Mouse (Mus musculus) testis, adult 2 months (tissue): ENCODE data around the gene Fbxo6. TPM values are rescaled to one million over a fixed set of nuclear protein-coding genes. Genes with fewer than 3 reads are reported as not detected.

Source experiments
- H3K27ac ChIP-seq: fragments of 200-500 bp; 2 replicates; pipeline ENCODE4 v1.5.1; 2012; ENCODE audit warnings: low read depth, low read length; ENCODE audit not compliant: control insufficient read depth, insufficient read depth
- H3K27me3 ChIP-seq: fragments of 200-500 bp; 2 replicates; pipeline ENCODE4 v1.6.1; 2012; ENCODE audit warnings: mild to moderate bottlenecking, low read length, moderate library complexity; ENCODE audit not compliant: control insufficient read depth, insufficient read depth
- H3K36me3 ChIP-seq: fragments of 200-500 bp; 2 replicates; pipeline ENCODE4 v1.6.1; 2012; ENCODE audit warnings: mild to moderate bottlenecking, low read length; ENCODE audit not compliant: control insufficient read depth, insufficient read depth
- H3K4me1 ChIP-seq: fragments of 200-500 bp; 2 replicates; pipeline ENCODE4 v1.6.1; 2012; ENCODE audit warnings: low read length; ENCODE audit not compliant: control insufficient read depth, insufficient read depth
- H3K4me3 ChIP-seq: fragments of 200-500 bp; 2 replicates; pipeline ENCODE4 v1.5.1; 2012; ENCODE audit warnings: low read depth, mild to moderate bottlenecking, low read length, moderate library complexity, mixed read lengths; ENCODE audit not compliant: control insufficient read depth
- CTCF ChIP-seq: fragments of 200-500 bp; IDR thresholded peaks from 2 replicates; pipeline ENCODE4 v1.5.1; 2012; ENCODE audit warnings: low read depth, mild to moderate bottlenecking, inconsistent platforms, low read length, moderate library complexity; ENCODE audit not compliant: control insufficient read depth, insufficient read depth, insufficient replicate concordance
- POLR2A ChIP-seq: fragments of 200-500 bp; IDR thresholded peaks from 2 replicates; pipeline ENCODE4 v1.6.1; 2012; ENCODE audit warnings: low read depth, mild to moderate bottlenecking, inconsistent platforms, low read length, moderate library complexity; ENCODE audit not compliant: control insufficient read depth
- polyA plus RNA-seq: library from polyadenylated mRNA; depleted of rRNA; stranded (reverse); fragments of >200 nt; gene quantifications from 2 replicates; pipeline ENCODE4 v1.2.3, GENCODE M21; 2012

Gene Fbxo6
- polyA plus RNA-seq, 1 experiment, result 41.9 TPM

DNA sequence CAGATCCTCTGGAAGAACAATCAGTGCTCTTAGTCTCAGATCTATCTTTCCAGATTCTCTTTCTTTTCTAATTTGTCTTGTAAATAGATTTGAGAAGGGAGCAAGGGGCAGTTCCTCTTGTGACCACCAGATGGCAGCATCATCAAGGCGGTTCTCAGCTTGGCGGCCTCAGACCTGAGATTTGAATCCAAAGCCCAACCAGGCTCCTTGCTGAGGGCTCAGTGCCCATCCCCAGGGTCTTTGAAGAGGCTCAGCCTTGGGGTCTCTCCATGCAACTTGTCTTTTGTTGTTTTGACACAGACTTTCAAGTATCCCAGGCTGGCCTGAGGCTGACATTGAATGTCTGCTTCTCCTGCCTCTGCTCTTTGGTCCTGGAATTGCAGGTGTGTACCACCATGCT, 18.9 kb upstream of the Fbxo6 start:
- TF ChIP-seq CTCF, result peak; percentile 94
- no peak for TF ChIP-seq POLR2A
- H3K4me3 ChIP-seq, result no peak overlapping the region
- no peak overlapping the region for H3K27ac ChIP-seq
- peaks cover 11% of the 10 kb centered on the region for H3K4me1 ChIP-seq
- H3K27me3 ChIP-seq, result peaks cover 7% of the 10 kb centered on the region; the same call in 1 of the 2 replicates
- no peaks in the 10 kb centered on the region for H3K36me3 ChIP-seq

DNA sequence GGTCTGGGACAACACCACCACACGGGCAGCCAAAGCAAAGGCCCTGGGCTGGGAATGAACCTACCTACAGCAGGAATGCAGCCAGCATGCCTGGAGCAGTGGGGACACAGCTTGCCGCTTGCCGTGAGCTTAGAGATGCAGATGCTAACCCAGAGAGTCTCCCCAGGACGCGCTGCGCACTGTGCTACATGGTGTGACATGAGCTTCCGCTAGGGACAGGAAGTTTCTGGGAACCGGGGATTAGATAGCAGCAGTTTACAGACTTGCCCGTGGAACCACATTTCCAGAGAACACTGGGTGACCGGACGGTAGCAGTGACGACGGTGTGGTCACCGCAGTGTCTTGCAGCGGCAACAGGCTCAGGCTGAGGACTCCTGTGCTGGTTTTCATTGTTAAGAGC, 17.6 kb upstream of the Fbxo6 start:
- H3K4me3 ChIP-seq, result peak overlapping the region; percentile 12; the same call in 1 of the 2 replicates
- TF ChIP-seq POLR2A (no peak), CTCF (no peak)
- peaks cover 12% of the 10 kb centered on the region for H3K4me1 ChIP-seq
- H3K27me3 ChIP-seq, result peaks cover 7% of the 10 kb centered on the region; the same call in 1 of the 2 replicates
- H3K36me3 ChIP-seq, result no peaks in the 10 kb centered on the region
- no peak overlapping the region for H3K27ac ChIP-seq

DNA sequence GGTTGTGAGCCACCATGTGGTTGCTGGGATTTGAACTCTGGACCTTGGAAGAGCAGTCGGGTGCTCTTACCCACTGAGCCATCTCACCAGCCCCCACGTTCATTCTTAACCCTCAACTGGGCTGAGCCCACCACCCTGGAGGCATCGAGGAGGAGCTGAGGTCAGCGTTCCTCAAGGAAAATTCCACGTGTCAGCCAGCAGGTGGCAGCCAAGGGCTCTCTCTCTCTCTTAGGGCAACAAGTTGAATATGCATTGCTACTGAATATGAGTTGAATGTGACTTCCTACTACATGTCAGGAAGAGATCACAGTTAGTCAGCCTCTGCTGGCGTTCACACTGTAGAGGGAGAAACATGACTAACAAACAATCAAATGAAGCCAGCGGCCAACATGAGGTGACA, 16.3 kb upstream of the Fbxo6 start:
- Histone ChIP-seq H3K4me1 (peaks cover 7% of the 10 kb centered on the region), H3K27ac (no peak overlapping the region), H3K4me3 (no peak overlapping the region), H3K36me3 (no peaks in the 10 kb centered on the region), H3K27me3 (no peaks in the 10 kb centered on the region)
- TF ChIP-seq CTCF (peak; percentile 82; the same call in 1 of the 2 replicates), POLR2A (no peak)

DNA sequence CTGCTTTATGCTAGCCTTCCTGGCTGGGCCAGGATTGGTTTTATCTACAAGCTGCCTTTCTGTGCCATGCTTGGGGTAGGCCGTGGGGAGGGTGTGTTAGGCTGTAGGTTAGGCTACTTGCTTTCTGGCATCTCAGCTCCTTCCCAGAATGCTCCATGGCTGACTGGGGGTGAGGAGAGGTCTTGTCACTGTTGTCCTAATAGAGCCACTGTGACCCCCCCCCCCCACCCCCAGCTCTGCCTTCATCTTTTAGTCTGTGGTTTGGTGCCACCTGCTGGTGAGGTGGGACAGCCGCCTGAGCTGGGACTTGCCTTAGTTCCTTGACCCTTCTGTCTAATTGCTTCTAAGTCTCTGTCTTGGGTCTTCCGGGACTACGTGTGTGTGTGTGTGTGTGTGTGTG, 15.0 kb upstream of the Fbxo6 start:
- Histone ChIP-seq H3K4me3 (peak overlapping the region; percentile 27), H3K4me1 (peaks cover 7% of the 10 kb centered on the region), H3K27me3 (no peaks in the 10 kb centered on the region), H3K27ac (no peak overlapping the region), H3K36me3 (no peaks in the 10 kb centered on the region)
- no peak for TF ChIP-seq POLR2A
- peak; percentile 59; the same call in 1 of the 2 replicates for TF ChIP-seq CTCF

DNA sequence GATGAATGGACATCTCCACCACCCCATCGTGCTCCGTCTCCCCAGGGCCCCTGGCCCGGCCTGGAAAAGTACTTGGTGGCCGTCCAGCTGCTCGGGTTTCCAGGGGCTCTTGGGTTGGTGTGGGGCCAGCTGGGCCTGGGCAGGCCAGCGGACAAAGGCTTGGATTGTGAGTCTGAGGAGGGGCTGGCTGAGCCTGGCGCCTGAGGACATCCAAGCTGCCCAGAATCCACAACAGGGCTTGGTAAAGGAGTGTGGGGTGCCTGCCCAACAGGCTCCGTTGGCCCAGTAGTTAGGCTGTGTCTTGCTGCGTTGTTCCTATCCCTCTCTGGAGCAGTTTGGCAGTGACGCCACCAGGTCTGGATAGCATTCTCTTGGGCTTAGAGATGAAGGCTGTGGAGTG, 14.5 kb upstream of the Fbxo6 start:
- no peaks in the 10 kb centered on the region for H3K27me3 ChIP-seq

DNA sequence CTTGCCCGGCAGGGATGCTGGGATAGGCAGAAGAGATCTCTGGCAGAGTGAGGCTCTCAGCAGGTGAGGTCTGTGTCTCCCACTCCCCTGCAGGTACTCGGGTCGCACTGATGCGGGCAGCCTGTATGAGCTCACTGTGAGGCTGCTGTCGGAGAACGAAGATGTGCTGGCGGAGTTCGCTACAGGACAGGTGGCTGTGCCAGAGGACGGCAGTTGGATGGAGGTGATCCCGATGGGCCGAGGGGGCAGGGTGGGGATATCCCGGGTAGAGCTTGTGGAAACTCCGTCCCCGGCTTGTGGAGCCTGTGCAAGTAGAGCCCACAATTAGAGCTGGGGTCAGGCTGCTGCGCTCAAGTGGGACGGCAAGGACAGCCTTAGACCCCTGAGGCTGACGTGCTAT, 13.6 kb upstream of the Fbxo6 start:
- no peak overlapping the region for H3K27ac ChIP-seq
- TF ChIP-seq CTCF (no peak), POLR2A (no peak)
- no peaks in the 10 kb centered on the region for H3K36me3 ChIP-seq
- peak overlapping the region; percentile 39 for H3K4me3 ChIP-seq
- peaks cover 13% of the 10 kb centered on the region for H3K4me1 ChIP-seq
- H3K27me3 ChIP-seq, result no peaks in the 10 kb centered on the region

More for the DNA sequence above, 14.5 kb upstream of the Fbxo6 start:
- no peaks in the 10 kb centered on the region for H3K36me3 ChIP-seq
- no peak for TF ChIP-seq CTCF
- TF ChIP-seq POLR2A, result no peak
- no peak overlapping the region for H3K27ac ChIP-seq
- H3K4me3 ChIP-seq, result peak overlapping the region; percentile 39
- peaks cover 7% of the 10 kb centered on the region for H3K4me1 ChIP-seq

DNA sequence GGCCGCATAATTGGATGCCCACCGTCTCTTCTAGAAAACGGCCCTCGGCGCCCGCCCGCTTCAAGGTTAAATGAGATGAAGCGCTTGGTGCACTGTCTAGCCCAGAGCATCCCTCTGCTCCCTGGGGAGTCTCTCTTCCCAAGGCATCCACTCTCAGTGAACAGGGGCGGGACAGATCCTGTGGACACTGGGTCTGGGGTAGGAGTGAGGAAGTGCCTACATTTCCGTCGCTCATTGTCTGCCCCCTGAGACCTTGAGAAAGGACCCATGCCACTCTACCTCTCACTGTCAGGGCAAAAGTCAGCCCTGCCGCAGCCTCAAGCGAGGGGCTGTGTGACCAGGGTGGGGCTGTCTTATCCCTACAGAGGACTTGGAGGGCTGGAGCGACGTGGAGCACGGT, 12.5 kb upstream of the Fbxo6 start:
- TF ChIP-seq CTCF (no peak), POLR2A (no peak)

DNA sequence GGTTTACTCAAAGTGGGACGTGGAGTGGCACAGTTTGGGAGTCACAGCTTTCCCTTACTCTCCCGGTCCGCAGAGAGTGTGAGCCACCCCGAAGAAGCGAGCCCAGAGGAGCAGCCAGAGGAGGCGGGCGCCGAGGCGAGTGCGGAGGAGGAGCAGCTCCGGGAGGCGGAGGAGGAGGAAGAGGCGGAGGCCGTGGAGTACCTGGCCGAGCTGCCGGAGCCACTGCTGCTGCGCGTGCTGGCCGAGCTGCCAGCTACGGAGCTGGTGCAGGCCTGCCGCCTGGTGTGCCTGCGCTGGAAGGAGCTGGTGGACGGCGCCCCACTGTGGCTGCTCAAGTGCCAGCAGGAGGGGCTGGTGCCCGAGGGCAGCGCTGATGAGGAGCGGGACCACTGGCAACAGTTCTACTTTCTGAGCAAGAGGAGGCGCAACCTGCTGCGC, 12.1 kb upstream of the Fbxo6 start:
- TF ChIP-seq CTCF (peak; percentile 46; the same call in 1 of the 2 replicates), POLR2A (no peak)
- H3K36me3 ChIP-seq, result no peaks in the 10 kb centered on the region
- peaks cover 17% of the 10 kb centered on the region for H3K4me1 ChIP-seq
- no peak overlapping the region for H3K27ac ChIP-seq
- H3K4me3 ChIP-seq, result peak overlapping the region; percentile 75
- no peaks in the 10 kb centered on the region for H3K27me3 ChIP-seq

More for the DNA sequence above, 12.5 kb upstream of the Fbxo6 start:
- Histone ChIP-seq H3K27ac (no peak overlapping the region), H3K36me3 (no peaks in the 10 kb centered on the region), H3K4me1 (peaks cover 16% of the 10 kb centered on the region), H3K27me3 (no peaks in the 10 kb centered on the region), H3K4me3 (peak overlapping the region; percentile 75)
